9 mouse cellular contexts compared by ENCODE assay signal in genomic region chr1:181009754-181010153, GRCm38 (mm10). TPM values are rescaled to one million over a fixed set of nuclear protein-coding genes. Genes with fewer than 3 reads are reported as not detected.
A peak's percentile ranks its signal among the peaks of the same experiment; 100 is the strongest.
DNase-seq lines count a peak whose midpoint lies in the region; ATAC-seq and TF ChIP-seq lines count a peak whose summit lies in the region.
"Had no signal": no experiment of that assay in that cellular context is flagged by ENCODE, and none has a peak within 500 bp of the region (broad histone marks: within the 10 kb centered on the region; RNA-seq: fewer than 3 reads in every experiment).

No protein-coding gene starts in this region.

- ATAC-seq in liver, postnatal 0 days = peak; percentile 53
- ATAC-seq in liver, embryonic 11.5 days (replicated peaks; ENCODE audit: low FRiP score) = no peak
- ATAC-seq in heart, embryonic 13.5 days (ENCODE audit: extremely low read depth, insufficient number of reproducible peaks, low FRiP score, low TSS enrichment) = no peak
- ATAC-seq in lung, embryonic 16.5 days (ENCODE audit: low read depth) = peak; percentile 45; the same call in 1 of the 2 replicates

- no peak for DNase-seq in liver, postnatal 0 days
- DNase-seq in liver, embryonic 11.5 days (ENCODE audit: low spot score) = no peak
- DNase-seq in cerebellum, adult 8-10 months = peak; percentile 50
- DNase-seq in embryo, embryonic 10.5 days (ENCODE audit: low spot score) = no peak
- no peak for DNase-seq in right cerebral cortex, adult 18-20 months
- DNase-seq in retina, postnatal 1 day = no peak

- H3K9ac ChIP-seq in liver, postnatal 0 days (replicated peaks) = no peak overlapping the region; the same call in 1 of the 2 replicates
- H3K9ac ChIP-seq in liver, embryonic 11.5 days (ENCODE audit: low read depth, low read length) = no peak overlapping the region
- 0 out of 2 replicates have a peak overlapping the region, but pooled peaks have one; percentile 1 for H3K9ac ChIP-seq in heart, embryonic 13.5 days
- H3K9ac ChIP-seq in lung, embryonic 16.5 days (ENCODE audit: low read length) = no peak overlapping the region
- H3K9ac ChIP-seq: neural tube, embryonic 12.5 days had no signal

- H3K27ac ChIP-seq in liver, postnatal 0 days (ENCODE audit: low read depth) = peak overlapping the region; percentile 35
- H3K27ac ChIP-seq in liver, embryonic 11.5 days (ENCODE audit: low read depth, low read length) = no peak overlapping the region
- H3K27ac ChIP-seq in heart, embryonic 13.5 days (replicated peaks) = peak overlapping the region; percentile 13
- no peak overlapping the region for H3K27ac ChIP-seq in lung, embryonic 16.5 days (ENCODE audit: low read length)
- H3K27ac ChIP-seq: neural tube, embryonic 12.5 days had no signal

- no peak overlapping the region for H3K4me2 ChIP-seq in liver, postnatal 0 days (ENCODE audit: low read depth, low read length)
- no peak overlapping the region for H3K4me2 ChIP-seq in liver, embryonic 11.5 days
- H3K4me2 ChIP-seq in heart, embryonic 13.5 days = no peak overlapping the region
- H3K4me2 ChIP-seq in lung, embryonic 16.5 days (ENCODE audit: low read depth, low read length) = no peak overlapping the region
- H3K4me2 ChIP-seq: neural tube, embryonic 12.5 days had no signal

- WGBS in liver, postnatal 0 days (ENCODE audit: insufficient replicate concordance) = 49% methylated on average over 3 of the region's 3 CpGs
- 63% methylated on average over 3 of the region's 3 CpGs for WGBS in liver, embryonic 11.5 days
- WGBS in heart, embryonic 13.5 days = 32% methylated on average over 3 of the region's 3 CpGs
- WGBS in lung, embryonic 16.5 days = 56% methylated on average over 3 of the region's 3 CpGs

- no peaks in the 10 kb centered on the region for H3K9me3 ChIP-seq in liver, postnatal 0 days (ENCODE audit: low read length)
- H3K9me3 ChIP-seq in liver, embryonic 11.5 days (ENCODE audit: control insufficient read depth, low read length) = no peaks in the 10 kb centered on the region
- H3K9me3 ChIP-seq in heart, embryonic 13.5 days = no peaks in the 10 kb centered on the region
- H3K9me3 ChIP-seq in lung, embryonic 16.5 days (ENCODE audit: control insufficient read depth, low read length) = no peaks in the 10 kb centered on the region
- H3K9me3 ChIP-seq: neural tube, embryonic 12.5 days had no signal

- no peak for TF ChIP-seq CTCF in liver, postnatal 0 days (IDR thresholded peaks at IDR 0.05; ENCODE audit: low read depth)

- H3K36me3 ChIP-seq in liver, postnatal 0 days (replicated peaks; ENCODE audit: insufficient read depth, low read length) = no peaks in the 10 kb centered on the region
- H3K36me3 ChIP-seq in liver, embryonic 11.5 days (ENCODE audit: control insufficient read depth, insufficient read depth, low read length) = no peaks in the 10 kb centered on the region
- no peaks in the 10 kb centered on the region for H3K36me3 ChIP-seq in heart, embryonic 13.5 days
- H3K36me3 ChIP-seq in lung, embryonic 16.5 days (ENCODE audit: control insufficient read depth, insufficient read depth, low read length) = no peaks in the 10 kb centered on the region
- H3K36me3 ChIP-seq: neural tube, embryonic 12.5 days had no signal

- H3K4me1 ChIP-seq in liver, postnatal 0 days (ENCODE audit: insufficient read depth) = peaks cover 27% of the 10 kb centered on the region
- H3K4me1 ChIP-seq in liver, embryonic 11.5 days (replicated peaks; ENCODE audit: control insufficient read depth, insufficient read depth, low read length) = no peaks in the 10 kb centered on the region; the same call in 1 of the 2 replicates
- peaks cover 21% of the 10 kb centered on the region for H3K4me1 ChIP-seq in heart, embryonic 13.5 days
- peaks cover 4% of the 10 kb centered on the region; the same call in 1 of the 2 replicates for H3K4me1 ChIP-seq in lung, embryonic 16.5 days (replicated peaks; ENCODE audit: control insufficient read depth, insufficient read depth, low read length)
- H3K4me1 ChIP-seq: neural tube, embryonic 12.5 days had no signal

- TF ChIP-seq EP300 in liver, postnatal 0 days (IDR thresholded peaks at IDR 0.05; ENCODE audit: low read depth) = peak; percentile 36; the same call in 1 of the 2 replicates

- H3K4me3 ChIP-seq in liver, postnatal 0 days (ENCODE audit: low read depth, low read length) = no peak overlapping the region
- H3K4me3 ChIP-seq in liver, embryonic 11.5 days (ENCODE audit: low read depth, low read length) = no peak overlapping the region
- H3K4me3 ChIP-seq in heart, embryonic 13.5 days = no peak overlapping the region
- no peak overlapping the region for H3K4me3 ChIP-seq in lung, embryonic 16.5 days (ENCODE audit: low read length)
- H3K4me3 ChIP-seq: neural tube, embryonic 12.5 days had no signal

- no peaks in the 10 kb centered on the region for H3K27me3 ChIP-seq in liver, postnatal 0 days (ENCODE audit: insufficient read depth, low read length)
- H3K27me3 ChIP-seq in liver, embryonic 11.5 days (replicated peaks; ENCODE audit: control insufficient read depth, insufficient read depth, low read length) = no peaks in the 10 kb centered on the region
- H3K27me3 ChIP-seq in heart, embryonic 13.5 days (replicated peaks) = peaks cover 5% of the 10 kb centered on the region; the same call in 1 of the 2 replicates
- no peaks in the 10 kb centered on the region for H3K27me3 ChIP-seq in lung, embryonic 16.5 days (ENCODE audit: control insufficient read depth, insufficient read depth, low read depth, low read length)
- H3K27me3 ChIP-seq: neural tube, embryonic 12.5 days had no signal

RNA-seq across cellular contexts. Expression of gene Ephx1, which starts 10.9 kb away (rescaled TPM):
- 81.9 and 83.5 TPM in 2 replicates for polyA plus RNA-seq in liver, postnatal 0 days (2015; fragmentation: Nextera tagmentation; extraction: Ambion mirVana)
- 1.6 and 1.7 TPM in 2 replicates for polyA plus RNA-seq in liver, embryonic 11.5 days (2014; fragmentation: Nextera tagmentation; extraction: Ambion mirVana)
- 5.6 and 6.0 TPM in 2 replicates for polyA plus RNA-seq in heart, embryonic 13.5 days (2015; fragmentation: Nextera tagmentation; extraction: Ambion mirVana)
- polyA plus RNA-seq in lung, embryonic 16.5 days (2015; fragmentation: Nextera tagmentation; extraction: Ambion mirVana) = 11.8 and 12.8 TPM in 2 replicates

RNA-seq across cellular contexts. Expression of gene 9130409I23Rik, which starts 41.3 kb away (rescaled TPM):
- 0.45 and 0.53 TPM in 2 replicates for polyA plus RNA-seq in liver, postnatal 0 days (2015; fragmentation: Nextera tagmentation; extraction: Ambion mirVana)
- not detected in 2 replicates for polyA plus RNA-seq in liver, embryonic 11.5 days (2014; fragmentation: Nextera tagmentation; extraction: Ambion mirVana)
- not detected in 2 replicates for polyA plus RNA-seq in heart, embryonic 13.5 days (2015; fragmentation: Nextera tagmentation; extraction: Ambion mirVana)
- not detected in 2 replicates for polyA plus RNA-seq in lung, embryonic 16.5 days (2015; fragmentation: Nextera tagmentation; extraction: Ambion mirVana)
- polyA plus RNA-seq: neural tube, embryonic 12.5 days had no signal

Comparison
In these comparisons a context has a peak if more than half of its experiments do, and no peak if none do; other contexts are left out.
1. ATAC-seq: peak in liver, postnatal 0 days (single experiment) and lung, embryonic 16.5 days (single experiment); none in liver, embryonic 11.5 days (single experiment) and heart, embryonic 13.5 days (single experiment).
2. H3K27ac ChIP-seq: peak in liver, postnatal 0 days (single experiment) and heart, embryonic 13.5 days (single experiment); none in liver, embryonic 11.5 days (single experiment) and lung, embryonic 16.5 days (single experiment).